Mouse (Mus musculus) stomach, postnatal 0 days (tissue): Measurements from ENCODE around the gene Twf2.

Experiments used
- CTCF ChIP-seq: IDR thresholded peaks from 2 replicates; pipeline ENCODE4 v1.5.1; 2016; ENCODE audit warnings: antibody characterized with exemption, low read depth, mild to moderate bottlenecking, moderate library complexity
- EP300 ChIP-seq: optimal IDR thresholded peaks from 2 replicates; pipeline ENCODE3; 2016; ENCODE audit warnings: antibody characterized with exemption

GRCm38 (mm10) chr9:106202819-106203636, at the start of gene Twf2:
- TF ChIP-seq EP300 (no peak), CTCF (no peak)
